Mouse (Mus musculus) embryonic fibroblast, embryonic 13.5 days (primary cell): ENCODE results near the gene Appl1. TPM values are rescaled to one million over a fixed set of nuclear protein-coding genes. Genes with fewer than 3 reads are reported as not detected.

Experiments used
- H3K27ac ChIP-seq: 2 replicates; pipeline ENCODE4 v1.5.1; 2012; ENCODE audit warnings: low read length, control low read depth, inconsistent platforms; ENCODE audit not compliant: insufficient read depth
- H3K4me1 ChIP-seq: 2 replicates; pipeline ENCODE4 v1.6.1; 2011; ENCODE audit warnings: low read length; ENCODE audit not compliant: control insufficient read depth, insufficient read depth
- H3K4me3 ChIP-seq: 2 replicates; pipeline ENCODE4 v1.5.1; 2011; ENCODE audit warnings: mild to moderate bottlenecking, control low read depth, low read length; ENCODE audit not compliant: insufficient read depth
- CTCF ChIP-seq: IDR thresholded peaks from 2 replicates; pipeline ENCODE4 v1.5.1; 2011; ENCODE audit warnings: mild to moderate bottlenecking, control low read depth, low read length, moderate library complexity, borderline replicate concordance; ENCODE audit not compliant: insufficient read depth
- POLR2A ChIP-seq: IDR thresholded peaks from 2 replicates; pipeline ENCODE4 v1.6.1; 2011; ENCODE audit warnings: low read depth, mild to moderate bottlenecking, control low read depth, low read length, moderate library complexity
- polyA plus RNA-seq: library from polyadenylated mRNA; stranded (reverse); fragments of >200 nt; gene quantifications from 2 replicates; pipeline ENCODE4 v1.2.4, GENCODE M21; 2011; ENCODE audit warnings: low read depth; ENCODE audit not compliant: missing spikeins, insufficient read length

Gene Appl1
- polyA plus RNA-seq, 1 experiment: 78.0 TPM

GRCm38 (mm10) chr14:26993427-26993826 is 22.4 kb upstream of the Appl1 start:
- Histone ChIP-seq H3K4me1 (no peaks in the 10 kb centered on the region), H3K27ac (no peak overlapping the region), H3K4me3 (no peak overlapping the region)
- TF ChIP-seq POLR2A: no peak
- no peak for TF ChIP-seq CTCF

- Histone ChIP-seq H3K4me3 (no peak overlapping the region), H3K27ac (no peak overlapping the region), H3K4me1 (no peaks in the 10 kb centered on the region)
- TF ChIP-seq CTCF (no peak), POLR2A (no peak)
These were observed 20.6 kb upstream of the Appl1 start for GRCm38 (mm10) chr14:26991622-26992021.

GRCm38 (mm10) chr14:26988694-26989093 is 17.7 kb upstream of the Appl1 start:
- no peak overlapping the region for H3K4me3 ChIP-seq
- H3K27ac ChIP-seq: no peak overlapping the region
- no peak for TF ChIP-seq POLR2A
- TF ChIP-seq CTCF: peak; percentile 18; the same call in 1 of the 2 replicates
- no peaks in the 10 kb centered on the region for H3K4me1 ChIP-seq

- no peaks in the 10 kb centered on the region for H3K4me1 ChIP-seq
- TF ChIP-seq POLR2A (no peak), CTCF (no peak)
- H3K4me3 ChIP-seq: no peak overlapping the region
- no peak overlapping the region for H3K27ac ChIP-seq
These were observed 11.1 kb upstream of the Appl1 start for GRCm38 (mm10) chr14:26982150-26982530.

GRCm38 (mm10) chr14:26981494-26982149 is 10.6 kb upstream of the Appl1 start:
- H3K27ac ChIP-seq: no peak overlapping the region
- H3K4me1 ChIP-seq: no peaks in the 10 kb centered on the region
- TF ChIP-seq POLR2A: no peak
- H3K4me3 ChIP-seq: no peak overlapping the region

DNA sequence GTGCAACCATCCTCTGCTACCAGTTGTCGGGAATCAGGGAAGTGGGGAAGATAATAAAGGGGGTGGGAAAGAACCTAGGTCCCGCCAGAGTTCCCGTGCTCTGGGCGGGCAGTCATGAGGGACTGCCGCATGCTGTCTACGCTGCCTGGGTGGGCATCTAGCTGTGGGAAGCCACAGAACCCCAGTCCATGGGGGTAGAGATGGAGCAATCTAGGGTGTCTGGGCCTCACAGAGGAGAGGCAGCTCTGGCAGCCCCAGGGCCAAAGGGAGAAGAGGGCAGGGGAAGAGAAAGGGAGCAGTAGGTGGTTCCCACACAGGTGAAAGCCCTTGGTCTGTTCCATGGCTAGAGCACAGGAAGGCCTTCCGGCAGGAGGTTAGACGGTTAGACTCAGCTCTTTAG is 10.0 kb upstream of the Appl1 start:
- Histone ChIP-seq H3K4me3 (no peak overlapping the region), H3K4me1 (no peaks in the 10 kb centered on the region), H3K27ac (no peak overlapping the region)
- no peak for TF ChIP-seq POLR2A
- TF ChIP-seq CTCF: no peak

GRCm38 (mm10) chr14:26979808-26980207 is 8.8 kb upstream of the Appl1 start:
- TF ChIP-seq CTCF: no peak
- no peak for TF ChIP-seq POLR2A
- Histone ChIP-seq H3K4me3 (no peak overlapping the region), H3K4me1 (no peaks in the 10 kb centered on the region), H3K27ac (no peak overlapping the region)

DNA sequence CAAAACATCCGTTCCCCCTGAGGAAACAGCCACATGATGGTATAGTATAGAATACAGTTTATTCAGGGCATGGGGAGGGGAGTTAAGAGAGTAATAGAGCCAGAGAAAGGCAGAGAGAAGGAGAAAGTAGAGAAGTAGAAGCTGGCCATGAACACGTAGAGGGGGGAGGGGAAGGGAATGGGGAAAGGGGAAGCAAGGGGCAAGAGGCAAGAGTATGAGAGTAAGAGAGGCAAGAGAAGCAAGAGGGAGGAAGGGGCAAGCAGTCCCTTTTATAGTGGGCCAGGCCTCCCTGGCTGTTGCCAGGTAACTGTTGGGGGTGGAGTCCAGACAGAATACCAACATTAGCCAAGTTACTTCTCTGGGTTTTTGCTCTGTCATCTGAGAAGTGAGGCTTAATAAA is 6.5 kb upstream of the Appl1 start:
- no peak overlapping the region for H3K27ac ChIP-seq
- TF ChIP-seq POLR2A (no peak), CTCF (no peak)
- no peaks in the 10 kb centered on the region for H3K4me1 ChIP-seq
- no peak overlapping the region for H3K4me3 ChIP-seq

GRCm38 (mm10) chr14:26976212-26976611 is 5.2 kb upstream of the Appl1 start:
- no peak overlapping the region for H3K27ac ChIP-seq
- TF ChIP-seq POLR2A (no peak), CTCF (no peak)
- H3K4me1 ChIP-seq: peaks cover under 1% of the 10 kb centered on the region; the same call in 1 of the 2 replicates
- H3K4me3 ChIP-seq: no peak overlapping the region

GRCm38 (mm10) chr14:26975490-26975889 is 4.5 kb upstream of the Appl1 start:
- Histone ChIP-seq H3K4me1 (peaks cover 2% of the 10 kb centered on the region; the same call in 1 of the 2 replicates), H3K27ac (no peak overlapping the region), H3K4me3 (no peak overlapping the region)
- TF ChIP-seq CTCF (no peak), POLR2A (no peak)
